Mouse (Mus musculus): Measurements from ENCODE around the gene Plin4.

DNA sequence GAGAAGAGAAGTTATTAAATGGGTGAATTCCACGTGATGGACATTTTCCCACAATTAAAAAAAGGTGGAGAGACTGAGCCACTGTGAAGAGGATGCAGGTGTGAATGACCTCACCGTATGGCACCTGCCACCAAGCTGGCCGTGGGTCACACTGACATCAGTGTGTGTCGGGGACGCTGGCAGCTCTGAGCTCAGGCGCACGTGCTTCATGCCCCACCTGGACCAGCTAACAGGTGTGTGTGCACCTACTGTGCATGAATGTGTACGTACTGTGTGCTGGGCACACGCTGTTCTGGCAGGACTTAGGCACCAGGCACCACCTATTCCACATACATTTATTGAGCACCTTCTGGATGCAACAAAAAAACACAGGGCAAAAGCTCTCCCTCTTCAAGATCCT, 34.9 kb upstream of the Plin4 start:
- TF ChIP-seq CTCF (IDR thresholded peaks at IDR 0.05; ENCODE audit: extremely low read depth, insufficient read length, insufficient replicate concordance, low read depth, low read length) (no peak), POLR2A (IDR thresholded peaks at IDR 0.05; ENCODE audit: low read depth, low read length) (no peak)

All from small intestine, adult 2 months (tissue).